Mouse (Mus musculus): ENCODE results near the gene Slc37a4. TPM values are rescaled to one million over a fixed set of nuclear protein-coding genes. Genes with fewer than 3 reads are reported as not detected.

Gene Slc37a4
- polyA plus RNA-seq (2012; rRNA removed): 90.0 and 101 TPM in 2 replicates

GRCm38 (mm10) chr9:44396684-44397411, at the start of gene Slc37a4:
Slc37a4 (plus strand) TSS chr9:44396852.

GRCm38 (mm10) chr9:44361190-44361917, 35.3 kb upstream of the Slc37a4 start, which contains the start of gene Vps11:
Vps11 (minus strand) TSS chr9:44361670.

GRCm38 (mm10) chr9:44379054-44379834, 17.4 kb upstream of the Slc37a4 start, which contains the start of gene Hyou1:
Hyou1 (plus strand) TSS chr9:44379490.

GRCm38 (mm10) chr9:44406906-44407751, 10.5 kb downstream of the Slc37a4 start, which contains the start of the genes Rps25 and Trappc4:
Rps25 (plus strand) TSS chr9:44407139.
Trappc4 (minus strand) TSS chr9:44407600.

GRCm38 (mm10) chr9:44418519-44419385, 22.1 kb downstream of the Slc37a4 start, which contains the start of gene Ccdc84:
Ccdc84 (minus strand) TSS chr9:44418569.

GRCm38 (mm10) chr9:44440961-44441360, 44.3 kb downstream of the Slc37a4 start, which contains the start of gene Foxr1:
Foxr1 (minus strand) TSS chr9:44441136.

Other genes with a start within 250 kb of the Slc37a4 start
- gene Cbl, start 162.8 kb upstream of the Slc37a4 start, polyA plus RNA-seq (2012; rRNA removed): 3.9 and 4.7 TPM in 2 replicates
- gene Ccdc153, start 156.2 kb upstream of the Slc37a4 start, polyA plus RNA-seq (2012; rRNA removed): not detected in 2 replicates
- 0.05 and 0.08 TPM in 2 replicates for gene Pdzd3, start 145.4 kb upstream of the Slc37a4 start, polyA plus RNA-seq (2012; rRNA removed)
- 2.6 and 3.2 TPM in 2 replicates for gene Nlrx1, start 128.3 kb upstream of the Slc37a4 start, polyA plus RNA-seq (2012; rRNA removed)
- 13.8 and 17.2 TPM in 2 replicates for gene Abcg4, start 108.2 kb upstream of the Slc37a4 start, polyA plus RNA-seq (2012; rRNA removed)
- 12.1 and 12.9 TPM in 2 replicates for gene Hinfp, start 91.2 kb upstream of the Slc37a4 start, polyA plus RNA-seq (2012; rRNA removed)
- 11.0 and 12.5 TPM in 2 replicates for gene C2cd2l, start 76.6 kb upstream of the Slc37a4 start, polyA plus RNA-seq (2012; rRNA removed)
- gene Dpagt1, start 70.8 kb upstream of the Slc37a4 start, polyA plus RNA-seq (2012; rRNA removed): 18.5 and 19.8 TPM in 2 replicates
- 107 and 124 TPM in 2 replicates for gene H2afx, start 62.2 kb upstream of the Slc37a4 start, polyA plus RNA-seq (2012; rRNA removed)
- 450 and 459 TPM in 2 replicates for gene Hmbs, start 52.6 kb upstream of the Slc37a4 start, polyA plus RNA-seq (2012; rRNA removed)
- 10.0 and 10.6 TPM in 2 replicates for gene Vps11, start 35.2 kb upstream of the Slc37a4 start, polyA plus RNA-seq (2012; rRNA removed)
- gene Hyou1, start 17.4 kb upstream of the Slc37a4 start, polyA plus RNA-seq (2012; rRNA removed): 18.1 and 22.7 TPM in 2 replicates
- gene Rps25, start 10.3 kb downstream of the Slc37a4 start, polyA plus RNA-seq (2012; rRNA removed): 535 and 642 TPM in 2 replicates
- 20.6 and 22.1 TPM in 2 replicates for gene Trappc4, start 10.7 kb downstream of the Slc37a4 start, polyA plus RNA-seq (2012; rRNA removed)
- 17.5 and 19.5 TPM in 2 replicates for gene Ccdc84, start 21.7 kb downstream of the Slc37a4 start, polyA plus RNA-seq (2012; rRNA removed)
- gene Foxr1, start 44.3 kb downstream of the Slc37a4 start, polyA plus RNA-seq (2012; rRNA removed): 0.01 TPM in 1 of 2 replicates, not detected in the other
- not detected in 2 replicates for gene Upk2, start 58.1 kb downstream of the Slc37a4 start, polyA plus RNA-seq (2012; rRNA removed)
- 2.2 and 3.0 TPM in 2 replicates for gene Bcl9l, start 86.0 kb downstream of the Slc37a4 start, polyA plus RNA-seq (2012; rRNA removed)
- 0.28 and 0.31 TPM in 2 replicates for gene Cxcr5, start 165.0 kb downstream of the Slc37a4 start, polyA plus RNA-seq (2012; rRNA removed)
- 10.3 and 10.7 TPM in 2 replicates for gene Ddx6, start 208.0 kb downstream of the Slc37a4 start, polyA plus RNA-seq (2012; rRNA removed)